In the genomic region with DNA sequence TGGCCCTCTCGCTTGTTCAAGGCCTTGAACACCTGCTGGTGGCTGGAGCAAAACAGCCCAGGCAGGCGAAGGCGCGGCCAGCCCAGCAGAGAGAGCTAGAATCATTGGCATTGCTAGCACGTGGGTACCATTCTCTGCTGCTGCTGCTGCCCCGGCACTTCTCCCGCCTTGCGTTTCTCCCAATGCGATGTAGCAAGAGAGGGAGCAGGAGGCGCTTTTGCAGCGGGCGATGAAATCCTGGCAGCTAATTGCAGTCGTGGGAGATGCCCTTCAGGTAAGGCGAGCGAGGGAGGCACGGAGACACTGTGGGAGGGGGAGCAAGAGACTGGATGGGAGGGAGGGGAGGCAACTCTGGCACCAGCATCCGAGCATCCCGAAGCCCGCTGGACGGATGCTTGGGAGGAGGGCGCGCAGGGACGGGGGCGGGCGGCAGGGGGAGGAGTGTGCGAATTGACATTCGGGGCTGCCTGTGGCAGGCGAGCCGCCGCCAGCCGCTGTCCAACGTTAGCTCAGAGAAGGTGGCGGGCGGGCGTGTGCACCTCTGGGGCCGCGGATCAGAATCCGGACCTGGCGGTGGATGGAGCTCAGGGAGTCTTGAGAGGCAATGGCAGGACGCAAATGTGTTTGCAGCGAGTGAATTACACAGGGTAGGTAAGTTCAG, we compare ENCODE assay signal across 8 mouse cellular contexts.
DNase-seq lines count a peak whose midpoint lies in the region; ATAC-seq and TF ChIP-seq lines count a peak whose summit lies in the region.

No protein-coding gene starts in this region.

- peak overlapping the region; percentile 39; the same call in 1 of the 2 replicates for H3K9ac ChIP-seq in ES-E14 (ENCODE audit: insufficient read depth, low read depth, low read length, poor library complexity, severe bottlenecking)
- no peak overlapping the region for H3K9ac ChIP-seq in embryonic facial prominence, embryonic 12.5 days
- H3K9ac ChIP-seq in hindbrain, embryonic 12.5 days: peak overlapping the region; percentile 54
- 0 out of 2 replicates have a peak overlapping the region, but pooled peaks have one; percentile 18 for H3K9ac ChIP-seq in limb, embryonic 12.5 days (replicated peaks)

- H3K4me1 ChIP-seq in ES-E14 (ENCODE audit: control insufficient read depth in 2 of 2, insufficient read depth in 2 of 2, low read length in 2 of 2, poor library complexity in 1 of 2): no peaks in the 10 kb centered on the region
- 0 out of 2 replicates have a peak, but pooled peaks cover 3% of the 10 kb centered on the region for H3K4me1 ChIP-seq in embryonic facial prominence, embryonic 12.5 days
- peaks cover 15% of the 10 kb centered on the region for H3K4me1 ChIP-seq in hindbrain, embryonic 12.5 days
- H3K4me1 ChIP-seq in limb, embryonic 12.5 days (replicated peaks): peaks cover 6% of the 10 kb centered on the region; the same call in 1 of the 2 replicates

- no peaks in the 10 kb centered on the region for H3K9me3 ChIP-seq in ES-E14 (ENCODE audit: control insufficient read depth, insufficient read depth, low read depth, low read length)
- no peaks in the 10 kb centered on the region for H3K9me3 ChIP-seq in embryonic facial prominence, embryonic 12.5 days
- no peaks in the 10 kb centered on the region for H3K9me3 ChIP-seq in hindbrain, embryonic 12.5 days (replicated peaks)
- H3K9me3 ChIP-seq in limb, embryonic 12.5 days: no peaks in the 10 kb centered on the region

- H3K4me2 ChIP-seq in embryonic facial prominence, embryonic 12.5 days (replicated peaks): peak overlapping the region; percentile 56
- peak overlapping the region; percentile 74 for H3K4me2 ChIP-seq in hindbrain, embryonic 12.5 days (replicated peaks)
- peak overlapping the region; percentile 65 for H3K4me2 ChIP-seq in limb, embryonic 12.5 days

- no peaks in the 10 kb centered on the region for H3K36me3 ChIP-seq in ES-E14 (ENCODE audit: control insufficient read depth, insufficient read depth, low read length, poor library complexity, severe bottlenecking)
- H3K36me3 ChIP-seq in embryonic facial prominence, embryonic 12.5 days: no peaks in the 10 kb centered on the region
- no peaks in the 10 kb centered on the region for H3K36me3 ChIP-seq in hindbrain, embryonic 12.5 days
- H3K36me3 ChIP-seq in limb, embryonic 12.5 days: no peaks in the 10 kb centered on the region

- WGBS in embryonic facial prominence, embryonic 12.5 days: 2% methylated on average over 41 of the region's 41 CpGs
- under 1% methylated on average over 40 of the region's 41 CpGs for WGBS in hindbrain, embryonic 12.5 days
- WGBS in limb, embryonic 12.5 days: 1% methylated on average over 41 of the region's 41 CpGs

- in situ Hi-C loops in ES-E14 (cut with MboI; ENCODE audit: low sequenced_read_pairs in 2 of 2, unreplicated experiment in 2 of 2): no loop called here

- H3K4me3 ChIP-seq in ES-E14 (ENCODE audit: insufficient read depth in 1 of 2, low read depth in 1 of 2, low read length in 2 of 2, poor library complexity in 1 of 2, severe bottlenecking in 1 of 2): peak overlapping the region; percentile 46 to 62
- H3K4me3 ChIP-seq in embryonic facial prominence, embryonic 12.5 days: peak overlapping the region; percentile 26
- H3K4me3 ChIP-seq in hindbrain, embryonic 12.5 days: peak overlapping the region; percentile 41
- peak overlapping the region; percentile 37 for H3K4me3 ChIP-seq in limb, embryonic 12.5 days (replicated peaks)

- ATAC-seq in embryonic facial prominence, embryonic 12.5 days (ENCODE audit: insufficient number of reproducible peaks, insufficient read depth, low FRiP score, low TSS enrichment): peak; percentile 72; the same call in 1 of the 2 replicates
- peak; percentile 92 for ATAC-seq in hindbrain, embryonic 12.5 days (ENCODE audit: low FRiP score)
- 0 out of 2 replicates have a peak, but pooled peaks have one; percentile 56 for ATAC-seq in limb, embryonic 12.5 days (ENCODE audit: insufficient number of reproducible peaks, insufficient read depth, low FRiP score, low TSS enrichment, low read depth)
- no peak for ATAC-seq in CD4-positive, CD25-positive, alpha-beta regulatory T cell, adult 4 months

- no peak overlapping the region for H3K27ac ChIP-seq in ES-E14 (ENCODE audit: insufficient read depth, low read depth, low read length, poor library complexity, severe bottlenecking)
- H3K27ac ChIP-seq in embryonic facial prominence, embryonic 12.5 days: no peak overlapping the region
- peak overlapping the region; percentile 75 for H3K27ac ChIP-seq in hindbrain, embryonic 12.5 days
- H3K27ac ChIP-seq in limb, embryonic 12.5 days: no peak overlapping the region

- peak; percentile 28 for DNase-seq in ES-E14 (ENCODE audit: low read depth, low spot score)
- DNase-seq in ZHBTc4 (ENCODE audit: low read depth, low spot score): peak; percentile 74
- DNase-seq in retina, postnatal 1 day: peak; percentile 74
- no peak for DNase-seq in adipocyte (ENCODE audit: low spot score)

- peaks cover 35% of the 10 kb centered on the region for H3K27me3 ChIP-seq in embryonic facial prominence, embryonic 12.5 days
- H3K27me3 ChIP-seq in hindbrain, embryonic 12.5 days: peaks cover 15% of the 10 kb centered on the region
- H3K27me3 ChIP-seq in limb, embryonic 12.5 days: peaks cover 47% of the 10 kb centered on the region

TF ChIP-seq in ES-E14, 5 proteins besides CTCF, POLR2A, EP300 and RAD21:
- TF ChIP-seq ZC3H11A (IDR thresholded peaks at IDR 0.05; ENCODE audit: borderline replicate concordance, low read depth, low read length): no peak
- TF ChIP-seq MAFK (IDR thresholded peaks at IDR 0.05; ENCODE audit: insufficient read depth, low read depth, low read length): no peak
- no peak for TF ChIP-seq CHD2 (IDR thresholded peaks at IDR 0.05; ENCODE audit: low read depth, low read length)
- TF ChIP-seq ZNF384 (IDR thresholded peaks at IDR 0.05; ENCODE audit: low read depth, low read length): no peak
- no peak for TF ChIP-seq HCFC1 (IDR thresholded peaks at IDR 0.05; ENCODE audit: borderline replicate concordance, insufficient read depth, low read length)
